In the genomic region with DNA sequence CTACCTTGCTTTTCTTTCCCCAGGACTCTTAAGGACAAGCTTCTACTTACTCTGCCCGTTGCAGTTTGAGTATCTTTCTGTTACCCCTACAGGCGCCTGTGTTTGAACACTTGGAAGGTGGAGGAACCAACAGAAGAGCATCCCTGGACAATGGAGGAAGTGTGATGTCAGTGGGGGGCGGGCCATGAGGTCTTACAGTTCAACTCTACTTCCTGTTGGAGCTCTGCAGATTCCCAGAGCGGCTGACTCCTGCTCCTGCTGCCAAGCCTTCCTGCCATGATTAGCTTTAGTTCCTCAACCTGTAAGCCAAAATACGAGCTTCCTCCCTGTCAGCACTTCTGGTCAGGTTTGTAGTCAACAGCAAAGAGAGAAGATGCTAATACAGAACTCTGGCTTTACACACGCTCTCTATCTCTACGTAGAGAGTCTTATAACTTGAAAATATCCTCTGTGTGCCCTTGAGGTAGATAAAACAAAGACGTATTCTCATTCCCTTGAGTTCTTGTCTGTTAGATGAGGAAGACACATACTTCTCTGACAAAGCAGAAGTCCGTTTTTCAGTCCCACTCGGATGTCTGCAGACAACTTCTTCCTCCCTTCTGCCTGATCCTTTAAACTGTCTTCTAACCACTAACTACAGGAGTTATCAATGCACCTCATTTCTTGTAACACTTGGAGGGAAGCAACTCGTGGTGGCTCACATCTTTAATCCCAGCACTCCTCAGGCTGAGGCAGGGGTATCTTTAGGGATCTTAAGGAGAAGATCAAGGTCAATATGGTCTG, we compare ENCODE assay signal across 9 mouse cellular contexts. TPM values are rescaled to one million over a fixed set of nuclear protein-coding genes. Genes with fewer than 3 reads are reported as not detected.
A peak's percentile ranks its signal among the peaks of the same experiment; 100 is the strongest.
DNase-seq lines count a peak whose midpoint lies in the region; ATAC-seq and TF ChIP-seq lines count a peak whose summit lies in the region.
"Had no signal": no experiment of that assay in that cellular context is flagged by ENCODE, and none has a peak within 500 bp of the region (broad histone marks: within the 10 kb centered on the region; RNA-seq: fewer than 3 reads in every experiment).

No protein-coding gene starts in this region.

- H3K79me2 ChIP-seq in liver, adult 2 months (ENCODE audit: control insufficient read depth, insufficient read depth, low read length) = no peaks in the 10 kb centered on the region

- H3K36me3 ChIP-seq in heart, embryonic 12.5 days = no peaks in the 10 kb centered on the region
- no peaks in the 10 kb centered on the region for H3K36me3 ChIP-seq in testis, adult 2 months (ENCODE audit: control insufficient read depth, insufficient read depth, low read length)
- no peaks in the 10 kb centered on the region for H3K36me3 ChIP-seq in liver, adult 2 months (ENCODE audit: control insufficient read depth, insufficient read depth, low read length)

- WGBS in heart, embryonic 12.5 days = 61% methylated on average over 11 of the region's 11 CpGs
- 51% methylated on average over 11 of the region's 11 CpGs for WGBS in liver, adult 2 months

- no peaks in the 10 kb centered on the region for H3K27me3 ChIP-seq in heart, embryonic 12.5 days (replicated peaks)
- no peaks in the 10 kb centered on the region for H3K27me3 ChIP-seq in testis, adult 2 months (ENCODE audit: control insufficient read depth, insufficient read depth, low read length)
- H3K27me3 ChIP-seq in liver, adult 2 months (ENCODE audit: control insufficient read depth, insufficient read depth, low read length) = no peaks in the 10 kb centered on the region

- no peak overlapping the region for H3K9ac ChIP-seq in heart, embryonic 12.5 days
- H3K9ac ChIP-seq in liver, adult 2 months (ENCODE audit: low read depth, low read length) = no peak overlapping the region

- H3K27ac ChIP-seq in heart, embryonic 12.5 days (ENCODE audit: poor library complexity, severe bottlenecking) = no peak overlapping the region
- peak overlapping the region; percentile 5; the same call in 1 of the 2 replicates for H3K27ac ChIP-seq in testis, adult 2 months (ENCODE audit: control insufficient read depth, insufficient read depth, low read depth, low read length)
- peak overlapping the region; percentile 44; the same call in 1 of the 2 replicates for H3K27ac ChIP-seq in liver, adult 2 months (replicated peaks; ENCODE audit: insufficient read depth, low read depth, low read length)

- peaks cover 17% of the 10 kb centered on the region for H3K4me1 ChIP-seq in heart, embryonic 12.5 days (replicated peaks)
- H3K4me1 ChIP-seq in testis, adult 2 months (ENCODE audit: control insufficient read depth, insufficient read depth, low read length) = peaks cover 6% of the 10 kb centered on the region
- no peaks in the 10 kb centered on the region; the same call in 1 of the 2 replicates for H3K4me1 ChIP-seq in liver, adult 2 months (ENCODE audit: control insufficient read depth, insufficient read depth, low read length)

- no peak for TF ChIP-seq POLR2A in testis, adult 2 months (IDR thresholded peaks at IDR 0.05; ENCODE audit: control insufficient read depth, low read depth, low read length)
- TF ChIP-seq POLR2A in liver, adult 2 months (IDR thresholded peaks at IDR 0.05; ENCODE audit: extremely low read depth, insufficient read depth, low read length) = no peak

- H3K4me2 ChIP-seq in heart, embryonic 12.5 days = no peak overlapping the region

- H3K9me3 ChIP-seq in heart, embryonic 12.5 days (replicated peaks) = no peaks in the 10 kb centered on the region

- DNase-seq in heart, adult 18-20 months = peak; percentile 21 to 34
- DNase-seq in testis, postnatal 10 days (ENCODE audit: low spot score) = no peak
- DNase-seq in liver, adult 2 months (ENCODE audit: extremely low read depth, low read depth, low spot score) = no peak
- peak; percentile 24 for DNase-seq in thymus, postnatal 25 days
- DNase-seq in retina, postnatal 1 day = no peak
- DNase-seq in right cerebral cortex, adult 18-20 months = no peak

- TF ChIP-seq CTCF in testis, adult 2 months (IDR thresholded peaks at IDR 0.05; ENCODE audit: control insufficient read depth, insufficient read depth, insufficient replicate concordance, low read depth, low read length) = no peak
- no peak for TF ChIP-seq CTCF in liver, adult 2 months (IDR thresholded peaks at IDR 0.05; ENCODE audit: low read depth, low read length)

- H3K4me3 ChIP-seq in heart, embryonic 12.5 days = no peak overlapping the region
- no peak overlapping the region for H3K4me3 ChIP-seq in testis, adult 2 months (ENCODE audit: control insufficient read depth, low read depth, low read length)
- H3K4me3 ChIP-seq in liver, adult 2 months (ENCODE audit: insufficient read depth, low read depth, low read length) = no peak overlapping the region

- ATAC-seq in heart, embryonic 12.5 days (ENCODE audit: insufficient number of reproducible peaks, low FRiP score) = no peak
- ATAC-seq: forebrain, embryonic 16.5 days had no signal

RNA-seq across cellular contexts. Expression of gene Rerg, which starts 13.7 kb away (rescaled TPM):
- total RNA-seq in heart, adult 18-20 months (2021) = 1 to 10 TPM; 3.1 to 3.8 TPM
- 4.4 and 6.6 TPM in 2 replicates for polyA plus RNA-seq in heart, embryonic 12.5 days (2016; fragmentation: Nextera tagmentation; extraction: Ambion mirVana)
- polyA plus RNA-seq in testis, adult 2 months (2012; rRNA removed) = 2.8 and 3.4 TPM in 2 replicates
- total RNA-seq in liver, adult 2 months (2014; rRNA removed) = 2.2 and 2.8 TPM in 2 replicates
- 1.3 and 2.2 TPM in 2 replicates for polyA plus RNA-seq in liver, adult 2 months (2012; rRNA removed)

Comparison
In these comparisons a context has a peak if more than half of its experiments do, and no peak if none do; other contexts are left out.
1. DNase-seq: peak in heart, adult 18-20 months (2 of 2) and thymus, postnatal 25 days (single experiment); none in testis, postnatal 10 days (single experiment), liver, adult 2 months (single experiment), retina, postnatal 1 day (single experiment) and right cerebral cortex, adult 18-20 months (single experiment).